Mouse (Mus musculus) heart, adult 2 months (tissue): ENCODE measurements around the gene Ctnna2.

ENCODE experiments used
- CTCF ChIP-seq: fragments of 200-600 bp; IDR thresholded peaks from 2 replicates; pipeline ENCODE4 v1.8.1; 2022; ENCODE audit warnings: antibody characterized with exemption, mild to moderate bottlenecking, moderate library complexity
- POLR2A ChIP-seq: fragments of 200-500 bp; IDR thresholded peaks from 2 replicates; pipeline ENCODE4 v1.6.1; 2011; ENCODE audit warnings: mild to moderate bottlenecking, low read depth, low read length, control low read depth; ENCODE audit not compliant: insufficient read depth

GRCm38 (mm10) chr6:77868119-77868518 lies 111.4 kb downstream of the Ctnna2 start:
- TF ChIP-seq CTCF (no peak), POLR2A (no peak)
